Mouse (Mus musculus): ENCODE results near the gene Nfic. TPM values are rescaled to one million over a fixed set of nuclear protein-coding genes. Genes with fewer than 3 reads are reported as not detected.
A peak's percentile ranks its signal among the peaks of the same experiment; 100 is the strongest.
"Not testable (repeated sequence)": the region's sequence is repeated elsewhere in the genome, so short reads cannot be mapped to it uniquely, and the experiment has no call there.

Nfic gene
- polyA plus RNA-seq, 1 experiment from 2014 or later: 92.0 TPM

DNA sequence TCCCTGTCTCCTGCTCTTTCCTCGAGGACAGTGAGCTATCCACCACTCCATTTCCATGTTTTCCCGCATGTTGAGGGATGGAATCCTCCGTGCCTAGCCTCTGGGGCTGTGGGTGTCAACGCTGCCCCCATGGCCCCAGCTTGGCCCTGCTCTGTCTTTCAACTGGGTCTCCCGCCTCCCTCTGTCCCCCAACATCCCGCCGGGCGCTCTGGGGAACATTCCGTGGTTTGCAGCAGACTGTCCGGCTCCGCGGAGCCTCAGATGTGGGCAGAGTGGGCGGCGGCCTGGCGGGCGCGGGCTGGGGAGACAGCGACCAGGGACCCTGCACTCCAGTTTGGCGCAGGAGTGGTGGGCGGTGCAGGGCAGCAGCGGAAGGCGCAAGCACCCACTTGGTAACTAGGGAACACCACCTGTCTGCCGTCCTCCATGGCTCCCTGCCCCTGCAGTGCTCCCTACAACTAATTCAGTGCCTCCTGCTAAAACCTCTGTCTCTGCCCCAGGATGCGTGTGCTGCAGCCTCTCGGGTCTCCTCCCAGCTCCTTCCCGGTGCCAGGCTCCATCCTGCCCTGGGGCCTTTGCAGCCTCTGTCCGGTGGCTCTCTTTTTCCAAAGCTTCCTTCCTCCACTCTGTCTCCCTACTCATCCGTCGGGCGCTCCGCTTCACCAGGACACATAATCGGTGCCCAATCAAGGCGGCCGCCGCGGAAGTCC is 3.0 kb downstream of the Nfic start:
- no peaks in the 10 kb centered on the region for H3K9me3 ChIP-seq (ENCODE audit: low read length)
- 0 out of 2 replicates have a peak overlapping the region, but pooled peaks have one; percentile 7 for H3K9ac ChIP-seq (replicated peaks; ENCODE audit: low read length)
- no peaks in the 10 kb centered on the region for H3K36me3 ChIP-seq (ENCODE audit: insufficient read depth, low read length)
- 10% methylated on average over 35 of the region's 36 CpGs for WGBS
- H3K4me1 ChIP-seq (ENCODE audit: insufficient read depth, low read length): 0 out of 2 replicates have a peak, but pooled peaks cover 3% of the 10 kb centered on the region
- H3K27me3 ChIP-seq (ENCODE audit: insufficient read depth, low read length): peaks cover 74% of the 10 kb centered on the region
- H3K4me2 ChIP-seq (replicated peaks; ENCODE audit: low read depth, low read length): no peak overlapping the region
- no peak overlapping the region for H3K4me3 ChIP-seq (ENCODE audit: low read length)
- no peak overlapping the region for H3K27ac ChIP-seq (ENCODE audit: low read length)
- ATAC-seq (ENCODE audit: low FRiP score, low TSS enrichment): peak; percentile 6; the same call in 1 of the 2 replicates

DNA sequence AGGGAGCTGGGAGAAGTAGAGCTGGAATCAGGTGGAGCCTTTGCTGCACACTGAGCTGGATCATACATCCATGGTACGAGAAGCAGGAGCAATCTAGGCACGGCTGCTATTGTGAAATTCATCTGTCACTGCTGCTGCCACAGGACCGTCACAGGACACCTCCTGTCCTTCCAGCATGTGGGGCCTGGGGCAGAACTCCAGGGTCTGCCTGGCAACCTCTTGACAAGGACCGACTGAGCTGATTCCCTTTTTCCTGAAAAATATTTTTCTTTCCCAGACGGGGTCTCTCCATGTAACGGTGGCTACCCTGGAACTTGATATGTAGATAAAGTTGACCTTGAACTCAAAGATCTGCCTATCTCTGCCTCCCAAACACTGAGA is 4.1 kb downstream of the Nfic start:
- Histone ChIP-seq H3K4me1 (ENCODE audit: insufficient read depth, low read length) (0 out of 2 replicates have a peak, but pooled peaks cover 3% of the 10 kb centered on the region), H3K27me3 (ENCODE audit: insufficient read depth, low read length) (peaks cover 63% of the 10 kb centered on the region), H3K9me3 (ENCODE audit: low read length) (no peaks in the 10 kb centered on the region), H3K9ac (replicated peaks; ENCODE audit: low read length) (no peak overlapping the region), H3K4me3 (ENCODE audit: low read length) (no peak overlapping the region), H3K27ac (ENCODE audit: low read length) (no peak overlapping the region), H3K4me2 (replicated peaks; ENCODE audit: low read depth, low read length) (no peak overlapping the region), H3K36me3 (ENCODE audit: insufficient read depth, low read length) (no peaks in the 10 kb centered on the region)
- ATAC-seq (ENCODE audit: low FRiP score, low TSS enrichment): no peak
- 30% methylated on average over 6 of the region's 6 CpGs for WGBS

DNA sequence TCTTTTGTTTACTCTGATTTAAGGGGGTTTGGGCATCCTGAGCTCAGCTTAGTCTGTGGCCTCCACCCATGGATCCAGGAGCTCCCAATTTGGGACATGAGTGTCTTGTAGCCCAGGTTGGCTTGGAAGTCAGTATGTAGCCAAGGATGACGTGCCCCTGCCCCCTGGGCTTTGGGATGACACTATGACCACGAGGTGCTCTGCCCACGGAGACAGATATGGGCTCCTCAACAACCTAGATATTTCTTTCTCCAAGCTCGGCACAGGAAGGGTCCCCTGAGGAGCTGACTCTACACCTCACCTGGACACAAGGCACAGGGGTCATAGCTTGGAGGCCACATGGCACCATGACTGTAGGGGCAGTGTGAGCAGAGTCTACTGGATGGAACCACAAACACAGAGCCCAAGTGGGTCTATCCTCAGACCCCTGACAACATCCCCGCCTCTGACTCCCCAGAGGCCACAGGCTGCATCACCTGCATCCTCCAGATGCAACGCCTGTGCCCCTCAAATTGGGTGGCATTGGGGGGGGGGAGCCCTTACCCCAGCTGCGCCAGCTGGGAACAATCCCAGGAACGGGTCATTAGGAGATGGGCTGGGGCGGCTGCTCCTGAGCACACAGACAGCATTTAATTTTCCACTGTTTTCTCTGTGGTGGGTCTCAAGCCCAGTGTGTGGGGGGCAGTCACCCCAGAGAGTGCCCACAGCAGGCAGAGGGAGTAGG is 4.6 kb downstream of the Nfic start:
- Histone ChIP-seq H3K36me3 (ENCODE audit: insufficient read depth, low read length) (no peaks in the 10 kb centered on the region), H3K4me2 (replicated peaks; ENCODE audit: low read depth, low read length) (no peak overlapping the region), H3K27me3 (ENCODE audit: insufficient read depth, low read length) (peaks cover 60% of the 10 kb centered on the region), H3K4me3 (ENCODE audit: low read length) (no peak overlapping the region), H3K9me3 (ENCODE audit: low read length) (no peaks in the 10 kb centered on the region), H3K9ac (replicated peaks; ENCODE audit: low read length) (0 out of 2 replicates have a peak overlapping the region, but pooled peaks have one; percentile 9), H3K4me1 (ENCODE audit: insufficient read depth, low read length) (0 out of 2 replicates have a peak, but pooled peaks cover 3% of the 10 kb centered on the region), H3K27ac (ENCODE audit: low read length) (no peak overlapping the region)
- 52% methylated on average over 9 of the region's 9 CpGs for WGBS
- peak; percentile 20; the same call in 1 of the 2 replicates for ATAC-seq (ENCODE audit: low FRiP score, low TSS enrichment)

DNA sequence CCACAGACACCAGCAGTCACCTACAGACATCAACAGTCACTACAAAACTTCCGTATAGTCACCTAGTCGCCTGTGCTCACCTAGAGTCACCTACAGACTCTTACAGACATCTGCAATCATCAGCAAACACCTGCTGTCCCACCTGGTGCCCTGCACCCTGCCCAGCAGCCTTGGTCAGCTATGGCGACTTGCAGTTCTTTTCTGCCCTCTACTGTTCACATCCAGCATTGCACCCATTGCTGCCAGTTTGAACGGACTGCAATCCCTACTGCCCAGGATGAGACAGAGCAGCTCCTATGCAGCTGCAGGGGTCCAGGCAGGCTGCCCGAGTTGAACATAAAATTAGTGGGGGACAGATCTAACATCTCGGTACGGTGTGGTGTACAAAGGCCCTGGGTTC is 5.3 kb downstream of the Nfic start:
- no peaks in the 10 kb centered on the region for H3K36me3 ChIP-seq (ENCODE audit: insufficient read depth, low read length)
- ATAC-seq (ENCODE audit: low FRiP score, low TSS enrichment): peak; percentile 58
- H3K9me3 ChIP-seq (ENCODE audit: low read length): no peaks in the 10 kb centered on the region
- no peak overlapping the region for H3K27ac ChIP-seq (ENCODE audit: low read length)
- H3K9ac ChIP-seq (replicated peaks; ENCODE audit: low read length): no peak overlapping the region
- 1% methylated on average over 7 of the region's 7 CpGs for WGBS
- H3K4me2 ChIP-seq (replicated peaks; ENCODE audit: low read depth, low read length): no peak overlapping the region
- peaks cover 53% of the 10 kb centered on the region for H3K27me3 ChIP-seq (ENCODE audit: insufficient read depth, low read length)
- H3K4me1 ChIP-seq (ENCODE audit: insufficient read depth, low read length): 0 out of 2 replicates have a peak, but pooled peaks cover 3% of the 10 kb centered on the region
- H3K4me3 ChIP-seq (ENCODE audit: low read length): no peak overlapping the region

DNA sequence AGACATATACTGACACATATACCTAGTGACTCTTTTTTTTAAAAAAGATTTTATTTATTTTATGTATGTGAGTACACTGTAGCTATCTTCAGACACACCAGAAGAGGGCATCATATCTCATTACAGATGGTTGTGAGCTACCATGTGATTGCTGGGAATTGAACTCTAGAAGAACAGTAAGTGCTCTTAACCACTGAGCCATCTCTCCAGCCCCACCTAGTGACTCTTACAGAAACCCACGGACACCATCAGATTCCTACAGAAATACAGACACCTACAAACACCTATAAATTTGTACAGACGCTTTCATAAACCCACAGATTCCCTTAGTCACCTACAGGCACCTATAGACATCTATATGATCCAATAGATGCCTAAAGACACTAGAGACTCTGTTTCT is 9.9 kb downstream of the Nfic start:
- not testable (repeated sequence) for H3K36me3 ChIP-seq (ENCODE audit: insufficient read depth, low read length); H3K4me1 ChIP-seq (ENCODE audit: insufficient read depth, low read length); H3K9ac ChIP-seq (replicated peaks; ENCODE audit: low read length); H3K4me3 ChIP-seq (ENCODE audit: low read length); H3K27me3 ChIP-seq (ENCODE audit: insufficient read depth, low read length); H3K9me3 ChIP-seq (ENCODE audit: low read length); H3K27ac ChIP-seq (ENCODE audit: low read length); ATAC-seq (ENCODE audit: low FRiP score, low TSS enrichment); H3K4me2 ChIP-seq (replicated peaks; ENCODE audit: low read depth, low read length)
- 28% methylated on average over 2 of the region's 2 CpGs for WGBS

DNA sequence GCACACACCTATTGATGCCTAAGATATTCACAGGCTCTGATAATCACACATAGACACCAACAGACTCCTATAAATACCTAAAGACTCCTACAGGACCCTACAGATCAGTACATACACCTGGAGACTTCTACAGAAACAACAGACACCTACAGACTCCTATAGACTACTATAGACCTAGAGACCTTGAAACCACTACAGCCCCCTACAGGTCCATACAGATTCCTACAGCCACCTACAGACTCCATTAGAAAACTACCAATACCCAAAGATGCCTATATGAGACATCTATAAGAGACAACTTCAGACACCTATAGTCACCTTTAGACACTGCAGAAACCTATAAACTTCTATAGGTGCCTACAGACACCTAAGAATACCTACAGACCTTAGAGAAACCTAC is 14.4 kb downstream of the Nfic start:
- no peak for ATAC-seq (ENCODE audit: low FRiP score, low TSS enrichment)
- no peak overlapping the region for H3K4me2 ChIP-seq (replicated peaks; ENCODE audit: low read depth, low read length)
- H3K27me3 ChIP-seq (ENCODE audit: insufficient read depth, low read length): no peaks in the 10 kb centered on the region
- no peaks in the 10 kb centered on the region for H3K36me3 ChIP-seq (ENCODE audit: insufficient read depth, low read length)
- no peak overlapping the region for H3K4me3 ChIP-seq (ENCODE audit: low read length)
- no peak overlapping the region for H3K9ac ChIP-seq (replicated peaks; ENCODE audit: low read length)
- H3K9me3 ChIP-seq (ENCODE audit: low read length): no peaks in the 10 kb centered on the region
- no peak overlapping the region for H3K27ac ChIP-seq (ENCODE audit: low read length)
- no peaks in the 10 kb centered on the region for H3K4me1 ChIP-seq (ENCODE audit: insufficient read depth, low read length)

DNA sequence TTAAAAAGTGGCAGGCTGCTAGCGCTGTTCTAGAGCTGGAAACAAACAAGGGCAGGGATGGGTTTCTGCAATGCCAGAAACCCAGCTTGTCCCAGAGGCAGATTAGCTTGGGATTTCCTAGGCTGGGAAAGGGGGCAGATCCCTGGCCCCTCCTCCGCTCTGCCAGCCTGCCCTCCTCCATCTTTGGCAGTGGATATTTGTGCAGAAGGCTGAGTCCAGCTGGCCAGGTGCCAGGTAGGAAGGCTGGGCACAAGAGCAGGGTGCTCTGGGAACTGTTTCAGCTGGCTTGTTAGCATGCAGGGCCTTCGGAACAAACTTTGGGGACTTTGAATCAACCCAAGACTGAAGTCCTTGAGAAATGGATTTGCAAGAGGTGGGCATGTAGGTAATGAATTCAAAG is 20.0 kb downstream of the Nfic start:
- no peaks in the 10 kb centered on the region for H3K36me3 ChIP-seq (ENCODE audit: insufficient read depth, low read length)
- 73% methylated on average over 3 of the region's 3 CpGs for WGBS
- H3K9ac ChIP-seq (replicated peaks; ENCODE audit: low read length): 0 out of 2 replicates have a peak overlapping the region, but pooled peaks have one; percentile 34
- H3K4me1 ChIP-seq (ENCODE audit: insufficient read depth, low read length): peaks cover 25% of the 10 kb centered on the region
- H3K9me3 ChIP-seq (ENCODE audit: low read length): no peaks in the 10 kb centered on the region
- H3K27ac ChIP-seq (ENCODE audit: low read length): no peak overlapping the region
- no peaks in the 10 kb centered on the region for H3K27me3 ChIP-seq (ENCODE audit: insufficient read depth, low read length)
- no peak for ATAC-seq (ENCODE audit: low FRiP score, low TSS enrichment)
- H3K4me3 ChIP-seq (ENCODE audit: low read length): no peak overlapping the region
- H3K4me2 ChIP-seq (replicated peaks; ENCODE audit: low read depth, low read length): no peak overlapping the region

DNA sequence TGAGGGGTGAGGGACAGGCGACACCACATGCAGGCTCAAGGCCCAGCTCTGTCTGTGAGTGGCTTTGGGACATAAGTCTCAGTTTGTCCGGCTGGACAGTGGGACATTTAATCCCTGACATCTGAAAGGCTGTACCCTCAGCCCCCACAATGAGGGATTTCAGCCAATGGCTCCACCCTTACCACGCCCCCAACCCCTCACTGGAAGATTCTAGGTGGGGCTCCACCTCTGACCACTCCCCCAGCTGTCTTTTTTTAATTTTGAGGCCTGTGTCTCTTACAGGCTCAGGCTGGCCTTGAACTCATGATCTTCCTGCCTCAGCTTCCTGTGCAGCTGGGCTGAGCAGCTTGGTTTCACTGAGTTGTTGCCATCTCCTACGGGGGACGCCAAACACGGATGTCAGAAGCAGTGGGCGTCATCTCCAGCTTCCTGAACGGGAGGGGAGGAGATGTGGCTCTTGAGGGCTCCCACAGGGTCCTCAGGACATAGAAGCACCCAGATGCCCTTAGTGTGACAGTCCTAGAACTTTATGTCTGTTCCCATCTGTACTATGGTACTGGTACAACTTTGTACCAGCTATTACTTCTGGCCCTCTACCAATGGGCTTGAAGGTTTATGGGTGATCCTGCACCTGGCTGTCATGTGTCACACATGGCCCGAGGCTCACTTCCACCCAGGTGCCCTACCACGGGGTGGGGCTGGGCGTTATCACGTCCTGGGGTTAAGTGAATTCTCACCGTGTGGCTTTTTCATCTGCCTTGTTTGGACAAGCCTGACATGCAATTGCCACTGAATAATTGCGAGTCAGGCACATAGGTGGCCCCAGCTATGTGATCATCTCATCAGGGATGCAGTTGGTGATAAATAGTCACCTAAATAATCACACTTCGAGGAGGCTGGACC is 20.8 kb downstream of the Nfic start:
- no peak overlapping the region for H3K4me3 ChIP-seq (ENCODE audit: low read length)
- H3K4me1 ChIP-seq (ENCODE audit: insufficient read depth, low read length): peaks cover 26% of the 10 kb centered on the region
- H3K27ac ChIP-seq (ENCODE audit: low read length): no peak overlapping the region
- no peak for ATAC-seq (ENCODE audit: low FRiP score, low TSS enrichment)
- no peaks in the 10 kb centered on the region for H3K9me3 ChIP-seq (ENCODE audit: low read length)
- no peaks in the 10 kb centered on the region for H3K36me3 ChIP-seq (ENCODE audit: insufficient read depth, low read length)
- H3K4me2 ChIP-seq (replicated peaks; ENCODE audit: low read depth, low read length): no peak overlapping the region
- WGBS: 63% methylated on average over 15 of the region's 15 CpGs
- no peak overlapping the region for H3K9ac ChIP-seq (replicated peaks; ENCODE audit: low read length)
- no peaks in the 10 kb centered on the region for H3K27me3 ChIP-seq (ENCODE audit: insufficient read depth, low read length)

DNA sequence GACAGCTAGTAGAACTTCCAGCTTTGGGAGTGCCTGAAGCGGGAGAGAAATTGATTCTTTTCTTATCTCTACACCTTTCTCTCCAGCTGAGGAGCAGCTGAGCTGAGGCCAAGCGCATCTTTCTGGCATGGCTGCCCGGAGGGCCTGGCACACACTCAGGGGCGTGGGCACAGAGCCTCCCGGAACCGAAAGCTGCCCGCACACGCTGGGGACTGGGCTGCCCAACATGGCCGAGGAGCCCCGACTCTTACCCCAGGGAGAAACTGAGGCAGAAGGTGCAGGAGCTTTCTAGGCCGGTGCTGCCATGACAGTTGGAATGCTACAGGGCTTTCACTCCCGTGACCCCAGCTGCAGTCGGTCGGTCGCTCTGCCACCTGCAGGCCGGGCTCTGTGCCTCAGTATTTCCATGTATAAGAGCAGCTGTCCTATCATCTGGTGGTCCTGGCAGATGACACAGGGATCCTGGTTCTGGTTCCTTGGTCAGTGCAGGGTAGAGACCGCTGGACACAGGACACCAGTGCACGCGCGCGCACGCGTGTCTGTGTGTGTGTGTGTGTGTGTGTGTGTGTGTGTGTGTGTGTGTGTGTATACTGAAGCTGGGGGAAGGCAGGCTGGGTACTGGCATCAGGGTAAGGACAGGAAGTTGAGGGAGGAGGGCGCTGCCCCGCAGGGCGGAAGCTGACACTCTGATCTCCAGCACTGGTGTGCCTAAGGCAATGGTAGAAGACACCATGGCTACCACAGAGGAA is 21.7 kb downstream of the Nfic start:
- Histone ChIP-seq H3K4me2 (replicated peaks; ENCODE audit: low read depth, low read length) (no peak overlapping the region), H3K9me3 (ENCODE audit: low read length) (no peaks in the 10 kb centered on the region), H3K4me3 (ENCODE audit: low read length) (no peak overlapping the region), H3K9ac (replicated peaks; ENCODE audit: low read length) (no peak overlapping the region), H3K4me1 (ENCODE audit: insufficient read depth, low read length) (peaks cover 32% of the 10 kb centered on the region), H3K27ac (ENCODE audit: low read length) (no peak overlapping the region), H3K36me3 (ENCODE audit: insufficient read depth, low read length) (no peaks in the 10 kb centered on the region), H3K27me3 (ENCODE audit: insufficient read depth, low read length) (no peaks in the 10 kb centered on the region)
- ATAC-seq (ENCODE audit: low FRiP score, low TSS enrichment): no peak
- WGBS: 72% methylated on average over 26 of the region's 26 CpGs
